Mouse (Mus musculus): ENCODE results near the gene Adamtsl5. TPM values are rescaled to one million over a fixed set of nuclear protein-coding genes. Genes with fewer than 3 reads are reported as not detected.

Adamtsl5 gene
- polyA plus RNA-seq, 1 experiment from 2014 or later, result 12.2 TPM

- H3K27ac ChIP-seq (replicated peaks), result no peak overlapping the region
- H3K36me3 ChIP-seq (ENCODE audit: control insufficient read depth, insufficient read depth, low read length), result peaks cover 2% of the 10 kb centered on the region; the same call in 1 of the 2 replicates
- DNase-seq (ENCODE audit: low spot score) (no peak), ATAC-seq (ENCODE audit: low FRiP score, low TSS enrichment) (no peak)
- no peak overlapping the region for H3K9ac ChIP-seq (ENCODE audit: low read length)
- 67% methylated on average over 54 of the region's 54 CpGs for WGBS
- no peaks in the 10 kb centered on the region for H3K9me3 ChIP-seq (ENCODE audit: control insufficient read depth, low read length)
- no peak for TF ChIP-seq EP300 (optimal IDR thresholded peaks at IDR 0.05)
- no peak for TF ChIP-seq CTCF (IDR thresholded peaks at IDR 0.05; ENCODE audit: low read depth)
- H3K4me3 ChIP-seq (ENCODE audit: low read depth, low read length), result no peak overlapping the region
- H3K27me3 ChIP-seq (ENCODE audit: control insufficient read depth, insufficient read depth, low read length), result 0 out of 2 replicates have a peak, but pooled peaks cover 9% of the 10 kb centered on the region
- H3K4me2 ChIP-seq (replicated peaks; ENCODE audit: low read depth), result no peak overlapping the region
- H3K4me1 ChIP-seq (replicated peaks; ENCODE audit: control insufficient read depth, insufficient read depth), result no peaks in the 10 kb centered on the region; the same call in 1 of the 2 replicates
Measured at GRCm38 (mm10) chr10:80312586-80313504, 35.4 kb downstream of the Adamtsl5 start.

DNA sequence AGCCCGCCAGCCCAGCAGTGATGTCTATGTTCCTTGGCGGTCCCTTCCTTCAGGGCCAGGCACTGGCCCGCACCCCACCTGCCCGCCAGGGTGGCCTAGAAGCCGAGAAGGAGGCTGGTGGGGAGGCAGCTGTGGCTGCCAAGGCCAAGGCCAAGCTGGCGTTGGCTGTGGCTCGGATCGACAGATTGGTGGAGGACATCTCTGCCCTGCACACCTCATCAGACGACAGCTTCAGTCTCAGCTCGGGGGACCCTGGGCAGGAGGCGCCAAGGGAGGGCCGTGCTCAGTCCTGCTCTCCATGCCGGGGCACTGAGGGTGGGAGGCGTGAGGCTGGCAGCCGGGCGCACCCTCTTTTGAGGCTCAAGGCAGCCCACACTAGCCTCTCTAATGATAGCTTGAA, 36.7 kb downstream of the Adamtsl5 start:
- Histone ChIP-seq H3K27me3 (ENCODE audit: control insufficient read depth, insufficient read depth, low read length) (0 out of 2 replicates have a peak, but pooled peaks cover 9% of the 10 kb centered on the region), H3K4me3 (ENCODE audit: low read depth, low read length) (no peak overlapping the region), H3K9ac (ENCODE audit: low read length) (no peak overlapping the region), H3K9me3 (ENCODE audit: control insufficient read depth, low read length) (no peaks in the 10 kb centered on the region), H3K27ac (replicated peaks) (no peak overlapping the region), H3K36me3 (ENCODE audit: control insufficient read depth, insufficient read depth, low read length) (no peaks in the 10 kb centered on the region), H3K4me2 (replicated peaks; ENCODE audit: low read depth) (no peak overlapping the region), H3K4me1 (replicated peaks; ENCODE audit: control insufficient read depth, insufficient read depth) (no peaks in the 10 kb centered on the region; the same call in 1 of the 2 replicates)
- TF ChIP-seq EP300 (optimal IDR thresholded peaks at IDR 0.05) (no peak), CTCF (IDR thresholded peaks at IDR 0.05; ENCODE audit: low read depth) (no peak)
- WGBS, result 83% methylated on average over 16 of the region's 16 CpGs
- DNase-seq (ENCODE audit: low spot score) (no peak), ATAC-seq (ENCODE audit: low FRiP score, low TSS enrichment) (no peak)

DNA sequence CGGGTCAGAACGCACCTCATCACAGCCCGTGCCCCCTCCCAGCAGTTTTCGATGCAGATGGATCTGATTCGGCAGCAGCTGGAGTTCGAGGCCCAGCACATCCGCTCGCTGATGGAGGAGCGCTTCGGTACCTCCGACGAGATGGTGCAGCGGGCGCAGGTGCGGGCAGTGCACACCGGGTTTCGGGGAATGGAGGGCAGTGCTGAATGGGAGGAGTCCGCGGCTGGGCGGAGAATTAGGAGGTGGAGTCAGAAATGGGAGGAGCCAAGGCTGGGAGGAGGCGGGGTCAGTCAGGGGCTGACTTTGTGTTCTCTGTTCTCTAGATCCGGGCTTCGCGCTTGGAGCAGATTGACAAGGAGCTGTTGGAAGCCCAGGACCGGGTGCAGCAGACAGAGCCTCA, 43.4 kb downstream of the Adamtsl5 start:
- Histone ChIP-seq H3K4me1 (replicated peaks; ENCODE audit: control insufficient read depth, insufficient read depth) (no peaks in the 10 kb centered on the region), H3K36me3 (ENCODE audit: control insufficient read depth, insufficient read depth, low read length) (no peaks in the 10 kb centered on the region), H3K27ac (replicated peaks) (no peak overlapping the region), H3K9me3 (ENCODE audit: control insufficient read depth, low read length) (no peaks in the 10 kb centered on the region), H3K4me3 (ENCODE audit: low read depth, low read length) (no peak overlapping the region), H3K9ac (ENCODE audit: low read length) (0 out of 2 replicates have a peak overlapping the region, but pooled peaks have one; percentile 18), H3K27me3 (ENCODE audit: control insufficient read depth, insufficient read depth, low read length) (peaks cover 6% of the 10 kb centered on the region; the same call in 1 of the 2 replicates), H3K4me2 (replicated peaks; ENCODE audit: low read depth) (no peak overlapping the region)
- ATAC-seq (ENCODE audit: low FRiP score, low TSS enrichment) (peak; percentile 45; the same call in 1 of the 2 replicates), DNase-seq (ENCODE audit: low spot score) (peak; percentile 81)
- no peak for TF ChIP-seq CTCF (IDR thresholded peaks at IDR 0.05; ENCODE audit: low read depth)
- no peak for TF ChIP-seq EP300 (optimal IDR thresholded peaks at IDR 0.05)
- WGBS, result 20% methylated on average over 25 of the region's 25 CpGs

GRCm38 (mm10) chr10:80304458-80304857, 43.8 kb downstream of the Adamtsl5 start:
- WGBS, result 38% methylated on average over 12 of the region's 12 CpGs
- Histone ChIP-seq H3K9me3 (ENCODE audit: control insufficient read depth, low read length) (no peaks in the 10 kb centered on the region), H3K27me3 (ENCODE audit: control insufficient read depth, insufficient read depth, low read length) (peaks cover 6% of the 10 kb centered on the region; the same call in 1 of the 2 replicates), H3K4me3 (ENCODE audit: low read depth, low read length) (no peak overlapping the region), H3K27ac (replicated peaks) (no peak overlapping the region), H3K36me3 (ENCODE audit: control insufficient read depth, insufficient read depth, low read length) (no peaks in the 10 kb centered on the region), H3K9ac (ENCODE audit: low read length) (no peak overlapping the region), H3K4me2 (replicated peaks; ENCODE audit: low read depth) (no peak overlapping the region), H3K4me1 (replicated peaks; ENCODE audit: control insufficient read depth, insufficient read depth) (no peaks in the 10 kb centered on the region)
- TF ChIP-seq EP300 (optimal IDR thresholded peaks at IDR 0.05), result no peak
- TF ChIP-seq CTCF (IDR thresholded peaks at IDR 0.05; ENCODE audit: low read depth), result no peak
- ATAC-seq (ENCODE audit: low FRiP score, low TSS enrichment), result no peak
- no peak for DNase-seq (ENCODE audit: low spot score)

- Histone ChIP-seq H3K9me3 (ENCODE audit: control insufficient read depth, low read length) (no peaks in the 10 kb centered on the region), H3K4me2 (replicated peaks; ENCODE audit: low read depth) (0 out of 2 replicates have a peak overlapping the region, but pooled peaks have one; percentile 8), H3K9ac (ENCODE audit: low read length) (no peak overlapping the region; the same call in 1 of the 2 replicates), H3K4me3 (ENCODE audit: low read depth, low read length) (no peak overlapping the region), H3K27ac (replicated peaks) (peak overlapping the region; percentile 35; the same call in 1 of the 2 replicates), H3K27me3 (ENCODE audit: control insufficient read depth, insufficient read depth, low read length) (peaks cover 6% of the 10 kb centered on the region), H3K36me3 (ENCODE audit: control insufficient read depth, insufficient read depth, low read length) (no peaks in the 10 kb centered on the region), H3K4me1 (replicated peaks; ENCODE audit: control insufficient read depth, insufficient read depth) (no peaks in the 10 kb centered on the region)
- WGBS, result 22% methylated on average over 9 of the region's 9 CpGs
- no peak for TF ChIP-seq CTCF (IDR thresholded peaks at IDR 0.05; ENCODE audit: low read depth)
- TF ChIP-seq EP300 (optimal IDR thresholded peaks at IDR 0.05), result no peak
- DNase-seq (ENCODE audit: low spot score) (peak; percentile 59), ATAC-seq (ENCODE audit: low FRiP score, low TSS enrichment) (peak; percentile 63; the same call in 1 of the 2 replicates)
Measured at GRCm38 (mm10) chr10:80302471-80302881, 45.7 kb downstream of the Adamtsl5 start.

GRCm38 (mm10) chr10:80302082-80302355, 46.2 kb downstream of the Adamtsl5 start:
- DNase-seq (ENCODE audit: low spot score), result no peak
- TF ChIP-seq CTCF (IDR thresholded peaks at IDR 0.05; ENCODE audit: low read depth) (no peak), EP300 (optimal IDR thresholded peaks at IDR 0.05) (no peak)
- H3K4me1 ChIP-seq (replicated peaks; ENCODE audit: control insufficient read depth, insufficient read depth), result no peaks in the 10 kb centered on the region
- no peaks in the 10 kb centered on the region for H3K36me3 ChIP-seq (ENCODE audit: control insufficient read depth, insufficient read depth, low read length)
- ATAC-seq (ENCODE audit: low FRiP score, low TSS enrichment), result no peak
- no peak overlapping the region for H3K4me3 ChIP-seq (ENCODE audit: low read depth, low read length)
- WGBS, result 68% methylated on average over 5 of the region's 5 CpGs
- no peak overlapping the region; the same call in 1 of the 2 replicates for H3K9ac ChIP-seq (ENCODE audit: low read length)
- 0 out of 2 replicates have a peak overlapping the region, but pooled peaks have one; percentile 8 for H3K4me2 ChIP-seq (replicated peaks; ENCODE audit: low read depth)
- H3K27me3 ChIP-seq (ENCODE audit: control insufficient read depth, insufficient read depth, low read length), result peaks cover 6% of the 10 kb centered on the region
- H3K27ac ChIP-seq (replicated peaks), result peak overlapping the region; percentile 35; the same call in 1 of the 2 replicates
- H3K9me3 ChIP-seq (ENCODE audit: control insufficient read depth, low read length), result no peaks in the 10 kb centered on the region
